Mouse (Mus musculus): ENCODE measurements around the gene Sorcs3. TPM values are rescaled to one million over a fixed set of nuclear protein-coding genes. Genes with fewer than 3 reads are reported as not detected.

The Sorcs3 gene
- polyA plus RNA-seq, 1 experiment from 2014 or later, result 17.4 TPM

DNA sequence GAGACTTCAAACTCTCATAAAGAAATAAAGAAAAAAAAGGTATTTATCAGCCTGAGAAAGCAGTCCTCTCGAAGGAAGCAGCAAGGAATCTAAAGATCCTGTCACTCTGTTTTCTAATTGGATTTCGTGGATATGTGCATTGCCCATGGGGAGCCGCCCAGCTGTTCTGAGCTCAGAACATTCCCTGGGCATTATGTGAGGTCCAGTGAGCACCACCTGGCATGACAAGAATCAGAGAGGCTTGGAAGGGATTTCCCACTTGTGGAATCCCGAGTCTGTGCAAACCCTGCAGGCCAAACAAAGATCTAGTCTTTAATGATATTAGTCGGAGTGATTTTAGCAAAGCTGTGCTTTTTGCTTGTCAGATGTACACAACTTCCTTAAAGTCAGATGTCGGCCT is 598.7 kb downstream of the Sorcs3 start:
- H3K4me2 ChIP-seq, result no peak overlapping the region
- 45% methylated on average over 6 of the region's 6 CpGs for WGBS
- H3K36me3 ChIP-seq, result no peaks in the 10 kb centered on the region
- H3K27me3 ChIP-seq (replicated peaks), result no peaks in the 10 kb centered on the region
- H3K4me3 ChIP-seq (replicated peaks), result no peak overlapping the region
- no peak overlapping the region for H3K9ac ChIP-seq (replicated peaks)
- no peak overlapping the region for H3K27ac ChIP-seq (replicated peaks)
- ATAC-seq (ENCODE audit: low FRiP score), result no peak
- no peaks in the 10 kb centered on the region for H3K4me1 ChIP-seq
- H3K9me3 ChIP-seq (replicated peaks), result no peaks in the 10 kb centered on the region

DNA sequence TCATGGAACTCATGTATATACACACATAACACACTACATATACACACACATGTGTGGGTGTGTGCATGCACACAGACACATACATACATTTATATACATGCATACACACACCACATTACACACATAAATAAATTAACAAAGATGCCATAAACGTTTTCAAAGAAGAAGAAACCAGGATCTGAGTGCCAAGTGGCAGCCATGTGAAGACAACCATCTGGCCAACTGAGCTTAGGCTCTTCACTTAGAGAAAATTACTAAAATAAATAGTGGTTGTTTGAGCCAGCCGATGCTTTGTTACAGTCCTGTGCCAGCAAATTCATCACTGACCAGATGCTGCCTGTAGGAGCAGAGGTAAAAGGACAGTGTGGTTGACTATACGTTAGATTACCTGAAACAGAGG is 605.7 kb downstream of the Sorcs3 start:
- Histone ChIP-seq H3K9me3 (replicated peaks) (no peaks in the 10 kb centered on the region), H3K4me1 (no peaks in the 10 kb centered on the region), H3K4me3 (replicated peaks) (no peak overlapping the region), H3K36me3 (no peaks in the 10 kb centered on the region), H3K27ac (replicated peaks) (no peak overlapping the region), H3K4me2 (no peak overlapping the region), H3K27me3 (replicated peaks) (no peaks in the 10 kb centered on the region), H3K9ac (replicated peaks) (no peak overlapping the region)
- ATAC-seq (ENCODE audit: low FRiP score), result no peak
- WGBS, result 57% methylated on average over 3 of the region's 3 CpGs

DNA sequence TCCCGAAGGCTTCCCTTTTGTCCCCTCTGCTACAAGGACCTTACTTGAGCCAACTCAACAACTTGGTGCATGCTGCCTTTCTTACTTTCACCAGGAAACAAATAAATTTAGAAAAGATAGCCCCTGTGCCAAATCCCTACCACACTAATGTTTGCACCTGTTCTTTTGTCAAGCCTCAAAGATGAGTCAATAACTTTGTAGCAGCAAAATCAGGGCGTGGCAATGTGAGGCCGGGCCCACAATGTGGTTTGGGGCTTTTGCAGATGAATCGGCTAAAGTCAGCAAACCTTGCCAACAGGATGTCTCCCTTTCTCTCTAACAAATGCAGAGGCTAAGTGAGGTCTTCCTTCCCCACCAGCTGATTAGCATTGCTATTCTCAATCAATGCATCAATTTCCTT is 608.0 kb downstream of the Sorcs3 start:
- no peak for ATAC-seq (ENCODE audit: low FRiP score)
- Histone ChIP-seq H3K36me3 (no peaks in the 10 kb centered on the region), H3K4me1 (no peaks in the 10 kb centered on the region), H3K9ac (replicated peaks) (no peak overlapping the region), H3K4me3 (replicated peaks) (no peak overlapping the region), H3K27ac (replicated peaks) (no peak overlapping the region), H3K9me3 (replicated peaks) (no peaks in the 10 kb centered on the region), H3K27me3 (replicated peaks) (no peaks in the 10 kb centered on the region), H3K4me2 (no peak overlapping the region)
- WGBS, result 93% methylated on average over 4 of the region's 4 CpGs

DNA sequence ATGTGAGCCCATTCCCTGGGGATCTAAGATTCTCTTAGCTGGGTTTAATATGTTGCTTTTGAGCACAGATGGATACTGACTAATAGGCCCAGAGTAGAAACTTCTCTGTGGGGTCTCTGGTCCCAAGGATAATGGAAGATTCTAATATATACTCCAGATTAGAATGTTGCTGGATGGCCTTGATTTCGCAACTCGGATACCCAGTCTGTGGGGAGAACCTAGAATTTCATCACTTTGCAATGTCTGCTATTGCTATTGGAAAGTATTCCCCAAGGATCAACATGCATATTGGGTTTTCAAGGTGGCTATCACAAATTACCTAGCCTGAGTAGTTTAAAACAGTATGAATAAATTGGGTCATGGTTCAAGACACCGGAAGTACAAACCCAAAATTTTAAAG is 609.2 kb downstream of the Sorcs3 start:
- no peak overlapping the region for H3K4me3 ChIP-seq (replicated peaks)
- H3K27me3 ChIP-seq (replicated peaks), result no peaks in the 10 kb centered on the region
- H3K9me3 ChIP-seq (replicated peaks), result no peaks in the 10 kb centered on the region
- WGBS, result 96% methylated on average over 3 of the region's 3 CpGs
- no peak overlapping the region for H3K27ac ChIP-seq (replicated peaks)
- ATAC-seq (ENCODE audit: low FRiP score), result no peak
- H3K4me2 ChIP-seq, result no peak overlapping the region
- no peaks in the 10 kb centered on the region for H3K4me1 ChIP-seq
- H3K9ac ChIP-seq (replicated peaks), result no peak overlapping the region
- H3K36me3 ChIP-seq, result no peaks in the 10 kb centered on the region

DNA sequence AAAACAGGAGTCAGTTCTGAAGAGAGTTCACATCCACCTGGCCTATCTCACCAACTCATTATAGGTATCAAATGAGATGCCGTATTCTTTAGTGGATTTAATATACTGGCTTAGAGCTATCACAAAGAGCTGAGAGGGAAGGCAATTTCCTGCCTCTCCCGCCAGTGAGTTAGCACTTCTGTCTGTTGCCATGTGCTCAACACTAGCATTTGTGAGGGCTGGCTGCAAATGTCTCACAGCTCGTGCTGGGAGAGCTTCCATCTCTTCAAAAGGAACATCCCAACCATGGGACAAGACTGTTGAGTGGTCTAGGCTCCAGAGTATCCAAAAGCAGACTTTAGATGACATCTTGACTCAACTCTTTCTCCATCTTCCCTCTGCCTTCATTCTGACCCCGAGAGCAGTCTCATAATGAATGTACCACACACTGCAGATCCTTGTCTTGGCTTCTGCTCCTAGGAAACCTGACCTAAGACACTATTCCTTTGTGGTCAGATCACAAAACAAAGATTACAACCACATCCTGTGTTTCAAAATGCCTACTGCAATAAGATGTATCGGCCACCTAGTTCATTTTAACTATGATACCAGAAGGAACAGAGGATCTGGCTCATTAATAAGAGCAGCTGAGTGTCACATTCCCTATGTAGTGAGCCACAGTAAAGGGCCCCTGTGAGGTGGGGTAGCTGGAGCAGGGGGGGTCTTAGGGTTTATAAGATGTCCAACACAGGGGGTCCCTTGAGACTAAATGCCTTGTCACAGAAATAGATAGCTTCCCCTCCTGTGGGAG is 614.9 kb downstream of the Sorcs3 start:
- no peak overlapping the region for H3K4me2 ChIP-seq
- H3K9ac ChIP-seq (replicated peaks), result no peak overlapping the region
- H3K4me3 ChIP-seq (replicated peaks), result no peak overlapping the region
- no peak overlapping the region for H3K27ac ChIP-seq (replicated peaks)
- H3K4me1 ChIP-seq, result no peaks in the 10 kb centered on the region
- WGBS, result 75% methylated on average over 5 of the region's 5 CpGs
- H3K9me3 ChIP-seq (replicated peaks), result no peaks in the 10 kb centered on the region
- no peaks in the 10 kb centered on the region for H3K27me3 ChIP-seq (replicated peaks)
- no peak for ATAC-seq (ENCODE audit: low FRiP score)
- H3K36me3 ChIP-seq, result no peaks in the 10 kb centered on the region

DNA sequence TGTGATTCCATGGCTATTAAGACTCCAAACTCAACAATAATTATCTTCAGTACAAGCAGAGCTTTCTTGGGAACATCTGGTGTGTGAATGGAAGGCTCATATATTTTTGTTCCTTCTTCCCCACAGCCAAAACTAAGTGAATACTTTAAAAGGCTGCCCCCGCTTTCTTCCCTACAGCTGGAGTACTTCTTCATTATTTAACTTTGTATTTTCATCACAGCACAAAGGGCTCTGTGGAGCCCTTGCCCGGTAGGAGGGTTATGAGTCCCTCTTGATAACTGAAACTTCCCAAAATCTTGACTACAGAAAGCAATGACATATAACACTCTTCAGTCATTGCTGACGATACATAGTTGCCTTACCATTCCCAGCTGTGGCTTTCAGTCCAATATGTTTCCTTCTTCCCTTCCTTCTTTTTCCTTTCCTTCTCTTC is 615.5 kb downstream of the Sorcs3 start:
- H3K27me3 ChIP-seq (replicated peaks), result no peaks in the 10 kb centered on the region
- no peak overlapping the region for H3K4me3 ChIP-seq (replicated peaks)
- 50% methylated on average over 3 of the region's 3 CpGs for WGBS
- no peaks in the 10 kb centered on the region for H3K36me3 ChIP-seq
- no peaks in the 10 kb centered on the region for H3K9me3 ChIP-seq (replicated peaks)
- no peak for ATAC-seq (ENCODE audit: low FRiP score)
- no peaks in the 10 kb centered on the region for H3K4me1 ChIP-seq
- H3K27ac ChIP-seq (replicated peaks), result no peak overlapping the region
- no peak overlapping the region for H3K4me2 ChIP-seq
- no peak overlapping the region for H3K9ac ChIP-seq (replicated peaks)

DNA sequence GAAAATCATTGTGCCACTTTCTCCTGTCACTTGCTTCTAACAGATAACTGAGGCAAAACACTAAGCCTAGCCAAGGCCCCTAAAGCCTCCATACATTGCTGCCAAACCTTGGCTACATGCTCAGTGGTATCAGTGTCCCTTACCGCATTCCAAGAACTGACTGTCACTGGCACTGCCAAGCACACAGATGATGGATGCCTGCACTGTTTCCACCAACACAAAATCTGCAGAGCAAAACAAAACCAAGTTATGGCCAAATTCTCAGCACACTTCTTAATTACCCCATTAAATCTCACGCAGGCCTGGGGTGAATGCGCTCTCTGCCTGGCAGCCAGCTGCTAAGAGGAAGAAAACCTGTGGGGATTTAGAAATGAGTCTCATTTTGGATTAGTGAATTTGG is 628.5 kb downstream of the Sorcs3 start:
- H3K9ac ChIP-seq (replicated peaks), result no peak overlapping the region
- no peak overlapping the region for H3K27ac ChIP-seq (replicated peaks)
- no peak for ATAC-seq (ENCODE audit: low FRiP score)
- no peak overlapping the region for H3K4me2 ChIP-seq
- 47% methylated on average over 3 of the region's 3 CpGs for WGBS
- no peaks in the 10 kb centered on the region for H3K9me3 ChIP-seq (replicated peaks)
- H3K4me3 ChIP-seq (replicated peaks), result no peak overlapping the region
- H3K27me3 ChIP-seq (replicated peaks), result no peaks in the 10 kb centered on the region
- peaks cover 5% of the 10 kb centered on the region for H3K4me1 ChIP-seq
- no peaks in the 10 kb centered on the region for H3K36me3 ChIP-seq

DNA sequence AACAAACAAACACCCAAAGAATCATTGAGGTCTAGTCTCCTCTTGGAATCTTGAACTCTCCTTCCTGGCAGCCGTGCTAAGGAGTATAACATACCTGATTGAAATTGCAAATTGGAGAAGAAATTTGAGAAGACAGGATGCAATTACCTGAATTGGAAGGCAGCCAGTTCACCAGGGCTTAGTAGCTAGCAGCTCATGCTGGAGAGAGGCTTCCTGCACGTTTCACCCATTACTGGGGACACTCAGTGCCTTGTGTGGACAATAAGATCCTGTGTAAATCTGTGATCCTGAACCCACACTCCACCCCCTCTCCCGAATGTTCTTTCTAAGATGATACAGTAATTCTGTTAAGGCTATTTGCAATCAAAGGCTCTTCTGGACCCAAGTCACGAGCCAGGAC is 633.6 kb downstream of the Sorcs3 start:
- Histone ChIP-seq H3K4me3 (replicated peaks) (no peak overlapping the region), H3K4me2 (no peak overlapping the region), H3K4me1 (peaks cover 2% of the 10 kb centered on the region), H3K9ac (replicated peaks) (no peak overlapping the region), H3K27me3 (replicated peaks) (no peaks in the 10 kb centered on the region), H3K36me3 (no peaks in the 10 kb centered on the region), H3K27ac (replicated peaks) (no peak overlapping the region), H3K9me3 (replicated peaks) (no peaks in the 10 kb centered on the region)
- ATAC-seq (ENCODE audit: low FRiP score), result no peak
- 77% methylated on average over 4 of the region's 4 CpGs for WGBS

DNA sequence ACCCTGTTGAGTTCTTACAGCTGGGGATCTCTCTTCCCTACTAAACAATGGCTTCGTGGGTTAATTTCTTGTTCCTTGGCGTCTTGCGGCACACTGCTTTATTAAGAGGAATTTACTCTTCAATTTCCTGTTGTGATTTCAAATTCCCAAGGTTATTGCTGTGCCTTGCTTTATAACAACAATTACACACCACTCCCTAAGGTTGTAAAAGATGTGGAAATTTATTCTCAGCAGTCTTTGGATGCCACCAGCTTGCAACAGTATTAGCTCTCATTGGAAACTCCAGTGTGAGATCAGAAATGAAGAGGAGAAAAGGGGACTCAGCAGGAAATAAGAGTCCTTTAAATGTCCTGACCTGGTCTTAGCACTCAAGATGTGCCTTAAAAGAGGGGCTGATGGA is 641.9 kb downstream of the Sorcs3 start:
- Histone ChIP-seq H3K9me3 (replicated peaks) (no peaks in the 10 kb centered on the region), H3K27me3 (replicated peaks) (no peaks in the 10 kb centered on the region), H3K4me3 (replicated peaks) (no peak overlapping the region), H3K9ac (replicated peaks) (no peak overlapping the region), H3K4me2 (no peak overlapping the region), H3K27ac (replicated peaks) (no peak overlapping the region), H3K4me1 (no peaks in the 10 kb centered on the region), H3K36me3 (no peaks in the 10 kb centered on the region)
- WGBS, result 46% methylated on average over 3 of the region's 3 CpGs
- no peak for ATAC-seq (ENCODE audit: low FRiP score)

DNA sequence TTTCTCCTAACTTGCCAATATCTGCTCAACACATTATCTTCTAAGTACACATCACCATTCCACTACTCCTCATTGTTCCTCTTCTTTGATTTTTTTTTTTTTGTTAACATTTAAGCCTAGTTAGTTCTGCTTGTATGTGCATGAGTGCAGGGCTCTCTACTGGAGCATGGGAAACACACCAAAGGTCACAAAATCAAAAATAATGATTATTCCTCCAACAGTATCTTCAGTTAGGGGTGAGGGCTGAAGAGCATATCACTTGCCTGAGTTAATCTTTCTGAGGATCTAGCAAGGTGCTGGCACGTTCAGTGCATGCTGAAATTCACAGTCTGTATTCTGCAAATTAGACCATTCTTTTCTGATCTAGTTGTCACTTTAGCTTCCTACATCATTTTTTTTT is 644.6 kb downstream of the Sorcs3 start:
- Histone ChIP-seq H3K4me2 (no peak overlapping the region), H3K4me3 (replicated peaks) (no peak overlapping the region), H3K9ac (replicated peaks) (no peak overlapping the region), H3K27me3 (replicated peaks) (no peaks in the 10 kb centered on the region), H3K4me1 (no peaks in the 10 kb centered on the region), H3K27ac (replicated peaks) (no peak overlapping the region), H3K36me3 (no peaks in the 10 kb centered on the region), H3K9me3 (replicated peaks) (no peaks in the 10 kb centered on the region)
- no peak for ATAC-seq (ENCODE audit: low FRiP score)
- WGBS, result 91% methylated on average over 1 of the region's 1 CpGs

Data from neural tube, embryonic 15.5 days (tissue).